Mouse (Mus musculus): ENCODE results near the gene Rbm14.

- TF ChIP-seq GATA1 (IDR thresholded peaks at IDR 0.05; ENCODE audit: borderline replicate concordance, low read length): no peak
- no peak for TF ChIP-seq FLI1 (IDR thresholded peaks at IDR 0.05; ENCODE audit: low read length)
Measured at GRCm38 (mm10) chr19:4799083-4799482, 12.4 kb downstream of the Rbm14 start.

Measured in megakaryocyte, embryonic 14.5 days (primary cell).